Mouse (Mus musculus): Measurements from ENCODE around the gene Snx10.

The Snx10 gene

GRCm38 (mm10) chr6:51591264-51591663 is 67.6 kb downstream of the Snx10 start:
- DNase-seq: no peak

GRCm38 (mm10) chr6:51591844-51592243 is 68.1 kb downstream of the Snx10 start:
- no peak for DNase-seq

GRCm38 (mm10) chr6:51592356-51593115 is 68.8 kb downstream of the Snx10 start:
- peak; percentile 85 to 89 for DNase-seq

GRCm38 (mm10) chr6:51593446-51594035 is 69.8 kb downstream of the Snx10 start:
- no peak for DNase-seq

- no peak for DNase-seq
Measured at GRCm38 (mm10) chr6:51594516-51594915, 70.8 kb downstream of the Snx10 start.

GRCm38 (mm10) chr6:51598058-51598457 is 74.4 kb downstream of the Snx10 start:
- DNase-seq: no peak

- no peak for DNase-seq
Measured at GRCm38 (mm10) chr6:51600412-51600811, 76.7 kb downstream of the Snx10 start.

GRCm38 (mm10) chr6:51602341-51602740 is 78.6 kb downstream of the Snx10 start:
- no peak for DNase-seq

- no peak for DNase-seq
Measured at GRCm38 (mm10) chr6:51603691-51604090, 80.0 kb downstream of the Snx10 start.

- no peak for DNase-seq
Measured at GRCm38 (mm10) chr6:51606245-51606644, 82.5 kb downstream of the Snx10 start.

GRCm38 (mm10) chr6:51606803-51607202 is 83.1 kb downstream of the Snx10 start:
- no peak for DNase-seq

GRCm38 (mm10) chr6:51611621-51612020 is 87.9 kb downstream of the Snx10 start:
- DNase-seq: no peak

GRCm38 (mm10) chr6:51612371-51613051 is 88.8 kb downstream of the Snx10 start:
- peak; percentile 65 to 72 for DNase-seq

GRCm38 (mm10) chr6:51613661-51614060 is 90.0 kb downstream of the Snx10 start:
- DNase-seq: no peak

GRCm38 (mm10) chr6:51626843-51627242 is 103.1 kb downstream of the Snx10 start:
- no peak for DNase-seq

- no peak for DNase-seq
Measured at GRCm38 (mm10) chr6:51629671-51630070, 106.0 kb downstream of the Snx10 start.

- DNase-seq: peak; percentile 37 to 47
Measured at GRCm38 (mm10) chr6:51630184-51630583, 106.5 kb downstream of the Snx10 start.

- no peak for DNase-seq
Measured at GRCm38 (mm10) chr6:51632928-51633662, 109.4 kb downstream of the Snx10 start.

GRCm38 (mm10) chr6:51633663-51634362 is 110.1 kb downstream of the Snx10 start:
- DNase-seq: peak; percentile 33 to 55

GRCm38 (mm10) chr6:51636019-51636568 is 112.4 kb downstream of the Snx10 start:
- peak; percentile 49 to 54 for DNase-seq

Measured in lung, postnatal 4 days (tissue).